Mouse (Mus musculus) heart, postnatal 14 days (tissue): ENCODE data around the gene St8sia2. TPM values are rescaled to one million over a fixed set of nuclear protein-coding genes. Genes with fewer than 3 reads are reported as not detected.
A peak's percentile ranks its signal among the peaks of the same experiment; 100 is the strongest.
"Not testable (repeated sequence)": the region's sequence is repeated elsewhere in the genome, so short reads cannot be mapped to it uniquely, and the experiment has no call there.

Experiments used
- DNase-seq, 2 experiments: peaks; one replicate each; pipeline ENCODE4 v3.0.0; 2021 to 2022
- intact Hi-C: fragments of 180-260 bp; cut with DNase I; formaldehyde crosslinking; loops from one replicate; pipeline ENCODE4 v1.15.1; 2025
- total RNA-seq, 2 experiments: library from RNA; stranded (reverse); gene quantifications; 2 replicates each; pipeline ENCODE4 v1.2.3; 2021

The St8sia2 gene
- total RNA-seq, 2 experiments from 2014 or later = 0.68 to 1.0 TPM

GRCm38 (mm10) chr7:74000743-74001510, 12.6 kb downstream of the St8sia2 start:
- intact Hi-C loops = no loop called here
- no peak for DNase-seq

GRCm38 (mm10) chr7:73989366-73989765, 24.1 kb downstream of the St8sia2 start:
- DNase-seq = no peak
- intact Hi-C loops = no loop called here

- intact Hi-C loops, DNase-seq: not testable (repeated sequence)
These were observed 41.3 kb downstream of the St8sia2 start for GRCm38 (mm10) chr7:73972157-73972556.

GRCm38 (mm10) chr7:73965164-73965563, 48.3 kb downstream of the St8sia2 start:
- intact Hi-C loops = no loop called here

GRCm38 (mm10) chr7:73962431-73962830, 51.1 kb downstream of the St8sia2 start:
- intact Hi-C loops = no loop called here
- DNase-seq = no peak

More at GRCm38 (mm10) chr7:73965164-73965563, 48.3 kb downstream of the St8sia2 start:
- no peak for DNase-seq

- intact Hi-C loops = no loop called here
- DNase-seq = peak; percentile 48 to 71
These were observed 59.0 kb downstream of the St8sia2 start for GRCm38 (mm10) chr7:73954441-73954840.

GRCm38 (mm10) chr7:73953131-73953530, 60.4 kb downstream of the St8sia2 start:
- no peak for DNase-seq
- intact Hi-C loops = no loop called here

- intact Hi-C loops = no loop called here
- peak; percentile 3 to 7 for DNase-seq
These were observed 71.8 kb downstream of the St8sia2 start for GRCm38 (mm10) chr7:73941640-73942039.

- DNase-seq = no peak
- intact Hi-C loops = no loop called here
These were observed 74.3 kb downstream of the St8sia2 start for GRCm38 (mm10) chr7:73939236-73939635.

- intact Hi-C loops = no loop called here
- DNase-seq = no peak
These were observed 75.3 kb downstream of the St8sia2 start for GRCm38 (mm10) chr7:73938046-73938810.

- DNase-seq = no peak
- intact Hi-C loops = no loop called here
These were observed 77.4 kb downstream of the St8sia2 start for GRCm38 (mm10) chr7:73936119-73936518.

- no peak for DNase-seq
- intact Hi-C loops = no loop called here
These were observed 77.8 kb downstream of the St8sia2 start for GRCm38 (mm10) chr7:73935703-73936102.

GRCm38 (mm10) chr7:73933036-73933435, 80.5 kb downstream of the St8sia2 start:
- intact Hi-C loops = no loop called here
- DNase-seq = no peak

- intact Hi-C loops = no loop called here
- DNase-seq = no peak
These were observed 92.5 kb downstream of the St8sia2 start for GRCm38 (mm10) chr7:73920921-73921485.

GRCm38 (mm10) chr7:73917633-73918311, 95.7 kb downstream of the St8sia2 start:
- intact Hi-C loops = no loop called here
- DNase-seq = no peak

- intact Hi-C loops = no loop called here
- no peak for DNase-seq
These were observed 101.6 kb downstream of the St8sia2 start for GRCm38 (mm10) chr7:73911899-73912298.

GRCm38 (mm10) chr7:73910843-73911242, 102.6 kb downstream of the St8sia2 start:
- no peak for DNase-seq
- intact Hi-C loops = no loop called here

- DNase-seq = no peak
These were observed 103.9 kb downstream of the St8sia2 start for GRCm38 (mm10) chr7:73909432-73910205.

GRCm38 (mm10) chr7:73894506-73894905, 119.0 kb downstream of the St8sia2 start:
- intact Hi-C loops = no loop called here
- DNase-seq = no peak

More at GRCm38 (mm10) chr7:73909432-73910205, 103.9 kb downstream of the St8sia2 start:
- intact Hi-C loops = no loop called here

GRCm38 (mm10) chr7:73891830-73892229, 121.7 kb downstream of the St8sia2 start:
- no peak for DNase-seq
- intact Hi-C loops = no loop called here
